Mouse (Mus musculus): ENCODE data around the gene Lnx2. TPM values are rescaled to one million over a fixed set of nuclear protein-coding genes. Genes with fewer than 3 reads are reported as not detected.

Lnx2 gene
- total and polyA plus RNA-seq, 3 experiments, result 20.3 to 30.1 (median 22.9) TPM

DNA sequence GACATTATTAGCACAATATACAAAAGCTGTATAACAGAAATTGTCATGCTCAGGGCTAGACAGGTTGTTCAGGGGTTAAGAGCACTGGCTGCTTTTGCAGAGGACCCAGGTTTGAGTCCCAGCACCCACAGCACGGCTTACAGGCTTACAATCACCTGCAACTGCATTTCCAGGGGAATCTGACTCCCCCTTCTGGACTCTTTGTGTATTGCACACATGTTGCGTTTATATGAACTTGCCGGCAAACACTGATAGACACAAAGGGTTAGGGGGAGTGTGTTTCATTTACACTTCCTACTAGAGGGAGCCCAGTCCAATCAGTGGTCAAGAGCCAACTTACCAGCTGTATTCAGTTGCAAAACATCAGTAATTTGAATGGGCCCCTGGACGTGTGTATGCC lies 75.1 kb downstream of the Lnx2 start:
- Histone ChIP-seq H3K9me3 (replicated peaks; ENCODE audit: low read length) (peaks cover 32% of the 10 kb centered on the region), H3K79me2 (replicated peaks; ENCODE audit: control insufficient read depth, extremely low read depth, insufficient read depth, poor library complexity, severe bottlenecking) (no peaks in the 10 kb centered on the region), H3K4me3 (replicated peaks in 1 of 3; ENCODE audit: low read depth in 2 of 3, low read length in 2 of 3, poor library complexity in 1 of 3) (no peak overlapping the region), H3K9ac (ENCODE audit: insufficient read depth, low read depth) (no peak overlapping the region), H3K36me3 (replicated peaks in 1 of 2; ENCODE audit: control insufficient read depth in 1 of 2, insufficient read depth in 1 of 2, low read length in 1 of 2) (no peaks in the 10 kb centered on the region), H3K4me2 (ENCODE audit: insufficient read depth, low read depth, poor library complexity, severe bottlenecking) (no peak overlapping the region), H3K4me1 (ENCODE audit: control insufficient read depth in 1 of 2, insufficient read depth in 2 of 2) (no peaks in the 10 kb centered on the region), H3K27me3 (replicated peaks) (no peaks in the 10 kb centered on the region), H3K27ac (ENCODE audit: insufficient read depth, low read depth) (no peak overlapping the region)
- in situ Hi-C loops (cut with MboI; ENCODE audit: low pct_ligation_motif_present, low pct_unique_long_range_greater_than_20kb, low sequenced_read_pairs), result no loop called here
- no peak for TF ChIP-seq MXI1 (IDR thresholded peaks at IDR 0.05; ENCODE audit: low read depth, low read length)
- TF ChIP-seq ZMIZ1 (IDR thresholded peaks at IDR 0.05; ENCODE audit: low read depth, low read length), result no peak
- no peak for TF ChIP-seq MEF2A (IDR thresholded peaks at IDR 0.05; ENCODE audit: borderline replicate concordance, low read depth, low read length)
- TF ChIP-seq ZNF384 (IDR thresholded peaks at IDR 0.05; ENCODE audit: low read depth, low read length), result no peak
- no peak for TF ChIP-seq USF1 (IDR thresholded peaks at IDR 0.05; ENCODE audit: low read depth, low read length)
- no peak for TF ChIP-seq MAZ (IDR thresholded peaks at IDR 0.05; ENCODE audit: low read depth, low read length)
- no peak for TF ChIP-seq EP300 (IDR thresholded peaks at IDR 0.05; ENCODE audit: low read length)
- no peak for TF ChIP-seq SIN3A (IDR thresholded peaks at IDR 0.05; ENCODE audit: low read length)
- TF ChIP-seq NELFE (IDR thresholded peaks at IDR 0.05; ENCODE audit: low read depth, low read length), result no peak
- no peak for TF ChIP-seq TBP (conservative IDR thresholded peaks at IDR 0.05; ENCODE audit: low read depth, low read length)
- TF ChIP-seq CHD1 (IDR thresholded peaks at IDR 0.05; ENCODE audit: low read depth, low read length), result no peak
- no peak for TF ChIP-seq HCFC1 (IDR thresholded peaks at IDR 0.05; ENCODE audit: low read depth, low read length)
- TF ChIP-seq RCOR1 (conservative IDR thresholded peaks at IDR 0.05; ENCODE audit: low read depth, low read length), result no peak
- TF ChIP-seq CHD2 (IDR thresholded peaks at IDR 0.05; ENCODE audit: low read length), result no peak
- TF ChIP-seq ETS1 (conservative IDR thresholded peaks at IDR 0.05; ENCODE audit: low read depth, low read length), result no peak
- no peak for TF ChIP-seq NRF1 (IDR thresholded peaks at IDR 0.05; ENCODE audit: low read depth, low read length)
- no peak for TF ChIP-seq JUND (conservative IDR thresholded peaks at IDR 0.05; ENCODE audit: low read depth, low read length)
- TF ChIP-seq SMC3 (IDR thresholded peaks at IDR 0.05; ENCODE audit: low read depth, low read length), result no peak
- no peak for TF ChIP-seq USF2 (conservative IDR thresholded peaks at IDR 0.05; ENCODE audit: low read depth, low read length)
- dilution Hi-C loops (cut with MboI; ENCODE audit: extremely low pct_ligation_motif_present, extremely low pct_unique_long_range_greater_than_20kb, low sequenced_read_pairs), result no loop called here
- DNase-seq (ENCODE audit: extremely low read depth), result no peak

DNA sequence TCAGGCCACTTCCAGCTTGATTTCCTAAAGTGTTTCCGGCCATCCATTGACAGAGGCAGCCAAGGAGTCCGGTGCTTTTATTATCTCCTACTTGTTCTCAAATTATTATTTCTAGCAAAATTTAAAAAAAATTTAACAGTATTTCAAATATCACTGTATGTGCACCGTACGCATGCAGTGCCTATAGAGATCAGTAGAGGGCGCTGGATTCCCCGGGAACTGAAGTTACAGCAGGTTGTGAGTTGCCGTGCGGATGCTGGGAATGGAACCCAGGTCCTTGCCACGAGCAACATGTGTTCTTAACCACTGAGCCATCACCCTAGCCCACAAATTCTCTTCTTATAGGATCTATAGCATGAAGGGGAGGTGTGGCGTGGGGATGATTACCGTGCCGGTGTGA lies 77.6 kb downstream of the Lnx2 start:
- Histone ChIP-seq H3K79me2 (replicated peaks; ENCODE audit: control insufficient read depth, extremely low read depth, insufficient read depth, poor library complexity, severe bottlenecking) (no peaks in the 10 kb centered on the region), H3K27me3 (replicated peaks) (no peaks in the 10 kb centered on the region), H3K9me3 (replicated peaks; ENCODE audit: low read length) (peaks cover 28% of the 10 kb centered on the region), H3K27ac (ENCODE audit: insufficient read depth, low read depth) (no peak overlapping the region), H3K36me3 (replicated peaks in 1 of 2; ENCODE audit: control insufficient read depth in 1 of 2, insufficient read depth in 1 of 2, low read length in 1 of 2) (no peaks in the 10 kb centered on the region), H3K4me1 (ENCODE audit: control insufficient read depth in 1 of 2, insufficient read depth in 2 of 2) (no peaks in the 10 kb centered on the region), H3K4me2 (ENCODE audit: insufficient read depth, low read depth, poor library complexity, severe bottlenecking) (no peak overlapping the region), H3K4me3 (replicated peaks in 1 of 3; ENCODE audit: low read depth in 2 of 3, low read length in 2 of 3, poor library complexity in 1 of 3) (no peak overlapping the region), H3K9ac (ENCODE audit: insufficient read depth, low read depth) (no peak overlapping the region)
- TF ChIP-seq IRF4 (IDR thresholded peaks at IDR 0.05; ENCODE audit: low read depth, low read length), result no peak
- no peak for TF ChIP-seq POLR2AphosphoS2 (IDR thresholded peaks at IDR 0.05; ENCODE audit: low read depth, low read length)
- TF ChIP-seq JUND (conservative IDR thresholded peaks at IDR 0.05; ENCODE audit: low read depth, low read length), result no peak
- no peak for TF ChIP-seq JUN (IDR thresholded peaks at IDR 0.05; ENCODE audit: insufficient read depth, low read depth, low read length)
- TF ChIP-seq ETS1 (conservative IDR thresholded peaks at IDR 0.05; ENCODE audit: low read depth, low read length), result no peak
- no peak for TF ChIP-seq CHD2 (IDR thresholded peaks at IDR 0.05; ENCODE audit: low read length)
- no peak for TF ChIP-seq TBP (conservative IDR thresholded peaks at IDR 0.05; ENCODE audit: low read depth, low read length)
- TF ChIP-seq E2F4 (IDR thresholded peaks at IDR 0.05; ENCODE audit: insufficient replicate concordance, low read depth, low read length), result no peak
- no peak for TF ChIP-seq NELFE (IDR thresholded peaks at IDR 0.05; ENCODE audit: low read depth, low read length)
- no peak for TF ChIP-seq MAZ (IDR thresholded peaks at IDR 0.05; ENCODE audit: low read depth, low read length)
- no peak for TF ChIP-seq SMC3 (IDR thresholded peaks at IDR 0.05; ENCODE audit: low read depth, low read length)
- no peak for TF ChIP-seq MXI1 (IDR thresholded peaks at IDR 0.05; ENCODE audit: low read depth, low read length)
- no peak for TF ChIP-seq PAX5 (IDR thresholded peaks at IDR 0.05; ENCODE audit: low read length)
- no peak for TF ChIP-seq HCFC1 (IDR thresholded peaks at IDR 0.05; ENCODE audit: low read depth, low read length)
- no peak for TF ChIP-seq ZMIZ1 (IDR thresholded peaks at IDR 0.05; ENCODE audit: low read depth, low read length)
- in situ Hi-C loops (cut with MboI; ENCODE audit: low pct_ligation_motif_present, low pct_unique_long_range_greater_than_20kb, low sequenced_read_pairs) (no loop called here), dilution Hi-C loops (cut with MboI; ENCODE audit: extremely low pct_ligation_motif_present, extremely low pct_unique_long_range_greater_than_20kb, low sequenced_read_pairs) (no loop called here)
- no peak for DNase-seq (ENCODE audit: extremely low read depth)
